Mouse (Mus musculus): ENCODE measurements around the gene Vars2.

Gene Vars2

GRCm38 (mm10) chr17:35635202-35635601 lies 32.2 kb downstream of the Vars2 start:
- no peak for DNase-seq (ENCODE audit: low spot score in 2 of 2)

GRCm38 (mm10) chr17:35633992-35634391 lies 33.4 kb downstream of the Vars2 start:
- DNase-seq (ENCODE audit: low spot score in 2 of 2) = peak; percentile 49 to 57

GRCm38 (mm10) chr17:35626537-35626936 lies 40.9 kb downstream of the Vars2 start, which contains the start of gene Gm9573:
Gene Gm9573 (minus strand): TSS chr17:35626637.
- DNase-seq (ENCODE audit: low spot score in 2 of 2) = no peak

GRCm38 (mm10) chr17:35617127-35617526 lies 50.3 kb downstream of the Vars2 start:
- no peak for DNase-seq (ENCODE audit: low spot score in 2 of 2)
